Mouse (Mus musculus): ENCODE results near the gene Efna2.
"Not testable (repeated sequence)": the region's sequence is repeated elsewhere in the genome, so short reads cannot be mapped to it uniquely, and the experiment has no call there.

The Efna2 gene

DNA sequence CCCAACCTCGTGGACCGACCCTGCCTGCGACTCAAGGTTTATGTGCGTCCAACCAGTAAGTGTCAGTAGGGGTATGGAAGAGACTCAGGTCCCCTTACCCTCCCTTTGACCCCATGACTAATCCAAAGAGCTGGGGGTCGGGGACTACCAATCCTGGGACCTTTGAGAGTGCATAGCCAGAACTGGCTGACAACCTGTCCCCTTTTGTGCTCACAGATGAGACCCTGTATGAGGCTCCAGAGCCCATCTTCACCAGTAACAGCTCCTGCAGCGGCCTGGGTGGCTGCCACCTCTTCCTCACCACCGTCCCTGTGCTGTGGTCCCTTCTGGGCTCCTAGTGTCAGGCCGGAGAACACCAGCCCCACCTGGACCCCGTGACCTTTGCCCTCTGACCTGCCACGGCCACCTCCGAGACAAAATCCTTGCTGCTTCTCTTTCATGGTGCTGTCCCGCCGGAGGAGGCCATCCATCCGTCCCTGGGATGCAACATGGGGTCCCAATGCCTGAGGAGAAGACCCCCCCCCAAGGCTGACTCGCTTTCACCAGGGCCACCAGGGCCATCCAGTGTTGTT, 9.3 kb downstream of the Efna2 start:
- no peak for DNase-seq (ENCODE audit: low read depth, low spot score)

- no peak for DNase-seq (ENCODE audit: low read depth, low spot score)
Observed at GRCm38 (mm10) chr10:80189999-80190398, 10.7 kb downstream of the Efna2 start.

DNA sequence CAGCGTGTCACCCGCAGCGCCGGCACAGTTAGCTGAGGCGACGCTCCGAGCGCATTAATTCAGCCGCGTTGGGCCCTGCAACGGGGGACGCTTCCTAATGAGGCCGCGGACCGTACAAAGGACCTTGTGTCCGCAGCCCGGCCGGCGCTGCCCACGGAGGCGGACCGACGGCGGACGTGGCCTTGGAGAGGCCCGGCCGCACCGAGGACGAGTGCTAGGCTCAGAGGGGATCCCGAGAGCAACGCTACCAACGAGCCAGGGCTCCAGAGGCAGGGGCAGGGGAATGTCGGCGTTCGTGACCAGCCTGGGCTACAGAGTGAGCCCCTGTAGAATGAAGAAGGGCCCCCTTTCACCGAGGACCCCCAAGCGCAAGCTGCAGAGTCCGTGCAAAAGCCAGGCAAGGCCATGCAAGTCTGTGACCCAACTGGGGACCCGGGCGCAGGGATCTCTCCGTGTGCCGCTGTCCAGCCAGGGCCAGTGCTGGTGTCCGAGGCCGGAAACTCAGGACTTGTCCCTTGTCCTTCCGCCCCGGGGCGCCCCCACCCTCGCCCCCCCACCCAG, 11.3 kb downstream of the Efna2 start:
- DNase-seq (ENCODE audit: low read depth, low spot score), result no peak

DNA sequence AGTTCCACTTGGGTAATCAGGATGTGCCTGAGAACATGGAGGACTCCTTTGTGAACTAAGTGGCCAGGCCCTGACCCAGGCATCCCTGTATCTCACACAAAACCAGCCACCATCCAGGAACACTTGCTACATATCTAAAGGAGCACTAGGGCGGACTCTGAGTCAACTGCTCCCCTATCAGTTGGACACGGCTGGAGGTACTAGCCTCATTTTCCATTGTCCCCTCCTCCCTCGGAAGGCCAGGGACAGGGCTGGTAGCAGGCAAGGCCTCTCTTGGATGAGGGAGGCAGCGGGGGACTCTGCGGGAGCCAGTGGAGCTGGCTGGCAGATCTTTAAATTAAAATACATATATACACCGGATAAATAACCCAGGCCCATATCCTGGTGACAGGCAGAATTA, 14.7 kb downstream of the Efna2 start:
- DNase-seq (ENCODE audit: low read depth, low spot score), result no peak

GRCm38 (mm10) chr10:80194441-80194840, 15.2 kb downstream of the Efna2 start:
- DNase-seq (ENCODE audit: low read depth, low spot score), result no peak

DNA sequence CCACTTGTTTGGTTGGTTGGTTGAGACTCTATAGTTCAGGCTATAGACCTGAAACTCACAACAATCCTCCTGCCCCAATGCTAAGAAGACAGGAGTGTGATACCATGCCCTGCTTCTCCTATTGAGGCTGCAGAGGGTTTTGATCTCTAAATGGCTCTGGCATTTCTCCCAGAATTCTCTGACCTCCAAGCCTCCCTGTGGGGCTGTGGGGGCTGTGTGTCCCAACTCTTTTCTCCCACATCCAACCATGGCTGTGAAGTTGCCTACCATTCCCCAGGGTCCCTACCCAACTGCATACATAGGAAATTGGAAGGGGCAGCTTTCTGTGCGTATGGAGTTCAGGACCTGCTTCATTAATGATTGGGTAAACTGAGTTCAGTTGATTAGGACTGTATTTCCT, 16.9 kb downstream of the Efna2 start:
- no peak for DNase-seq (ENCODE audit: low read depth, low spot score)

- no peak for DNase-seq (ENCODE audit: low read depth, low spot score)
Observed at GRCm38 (mm10) chr10:80196778-80197581, 17.7 kb downstream of the Efna2 start.

DNA sequence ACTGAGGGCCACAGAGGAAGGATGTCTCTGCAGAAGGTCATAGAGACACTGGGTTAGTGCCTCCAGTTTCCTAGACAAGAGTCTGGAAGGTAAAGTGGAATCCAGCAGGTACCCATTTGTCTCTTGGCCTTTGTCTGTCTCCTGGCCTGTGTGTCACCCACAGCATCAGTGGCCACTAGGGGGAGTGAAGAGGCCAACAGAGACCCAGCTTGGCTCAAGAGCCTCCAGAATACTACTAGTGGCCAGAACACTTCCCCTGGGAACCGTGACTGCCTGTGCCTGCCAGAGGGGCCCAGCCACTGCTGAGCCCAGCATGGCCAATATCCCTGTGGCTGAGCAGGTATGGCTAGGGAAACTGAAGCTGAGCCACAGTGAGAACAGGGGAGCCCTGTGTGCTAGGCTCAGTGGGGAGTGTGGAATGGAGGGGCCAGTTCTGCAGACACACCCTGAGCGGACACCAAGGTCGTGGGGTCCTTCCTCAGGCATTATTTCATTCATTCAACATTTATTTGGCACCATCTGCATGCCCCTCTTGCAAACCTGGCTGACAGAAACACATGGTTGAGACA, 20.2 kb downstream of the Efna2 start:
- peak; percentile 90 for DNase-seq (ENCODE audit: low read depth, low spot score)

DNA sequence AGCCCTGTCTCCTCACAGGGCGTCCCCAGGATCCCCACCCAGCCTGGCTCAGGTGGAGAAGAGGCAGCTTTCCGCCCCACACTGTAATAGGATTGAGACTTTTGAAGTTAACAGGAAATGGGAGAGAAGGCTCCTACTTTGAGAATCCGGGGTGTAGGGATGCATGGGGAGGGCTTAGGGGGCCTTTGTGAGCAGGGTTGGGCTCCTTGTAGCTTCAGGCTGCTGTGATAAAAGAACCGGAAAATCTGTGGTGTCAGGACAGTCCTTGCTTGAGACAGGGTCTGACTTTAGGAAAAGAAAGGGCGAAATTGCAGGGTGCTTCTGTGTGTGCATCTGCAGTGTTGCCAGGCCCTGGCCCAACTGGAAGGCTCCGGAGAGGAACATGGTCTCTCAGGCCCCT, 21.2 kb downstream of the Efna2 start:
- DNase-seq (ENCODE audit: low read depth, low spot score), result no peak

DNA sequence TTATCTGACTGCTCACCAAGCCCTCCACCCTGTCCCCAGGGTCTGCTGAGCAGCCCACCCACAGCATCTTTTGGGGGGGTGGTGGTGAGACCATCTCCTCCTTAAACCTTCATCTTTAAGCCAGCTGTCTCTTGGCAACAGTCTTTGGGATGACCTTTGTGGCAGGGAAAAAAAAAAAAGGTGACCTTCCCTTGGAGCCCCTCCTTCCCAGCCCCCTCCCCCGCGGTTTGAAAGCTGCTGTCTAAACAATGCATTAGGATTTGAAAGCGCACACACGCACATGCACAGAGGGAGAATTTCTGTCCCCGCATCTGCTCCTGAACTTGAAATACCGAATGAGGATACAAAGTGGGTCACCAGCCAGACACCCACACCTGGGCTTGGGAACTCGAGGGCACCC, 24.8 kb downstream of the Efna2 start:
- no peak for DNase-seq (ENCODE audit: low read depth, low spot score)

DNA sequence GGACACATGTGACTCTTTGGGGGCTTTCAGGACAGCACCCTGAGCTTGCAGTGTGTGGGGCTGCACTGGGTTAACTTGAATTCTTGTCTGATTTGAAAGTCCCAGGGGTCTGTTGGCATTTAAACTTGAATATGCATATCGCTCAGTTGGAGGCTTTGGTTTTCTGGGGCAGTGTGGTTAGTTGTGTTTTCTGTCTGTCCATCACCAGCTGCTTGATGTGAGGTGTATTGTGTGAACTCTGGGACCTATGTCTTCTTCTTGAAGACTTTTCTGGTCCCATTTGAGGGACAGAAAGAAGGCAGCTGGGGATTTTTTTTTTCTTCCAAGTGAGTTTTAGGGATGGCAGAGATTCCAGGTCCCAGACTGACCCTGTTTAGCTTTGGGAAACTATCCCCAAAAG, 27.9 kb downstream of the Efna2 start:
- DNase-seq (ENCODE audit: low read depth, low spot score), result no peak

- DNase-seq (ENCODE audit: low read depth, low spot score), result no peak
Observed at GRCm38 (mm10) chr10:80207676-80208075, 28.4 kb downstream of the Efna2 start.

DNA sequence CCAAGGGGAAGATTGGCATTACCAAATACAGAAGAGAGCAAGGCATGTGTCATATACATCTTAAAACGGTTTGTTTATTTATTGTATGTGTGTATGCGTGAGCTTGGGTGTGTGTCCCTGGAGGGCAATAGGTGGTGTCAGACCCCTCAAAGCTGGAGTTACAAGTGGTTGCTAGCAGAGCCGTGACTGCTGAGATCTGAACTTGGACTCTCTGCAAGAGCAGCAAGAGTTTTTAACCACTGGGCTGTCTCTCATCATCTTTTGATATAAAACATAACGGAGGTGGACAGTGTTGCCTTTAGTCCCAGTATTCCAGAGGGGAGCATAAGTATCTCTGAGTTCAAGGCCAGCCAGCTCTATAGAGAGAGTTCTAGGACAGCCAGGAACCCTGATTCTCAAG, 29.0 kb downstream of the Efna2 start:
- no peak for DNase-seq (ENCODE audit: low read depth, low spot score)

- DNase-seq (ENCODE audit: low read depth, low spot score), result no peak
Observed at GRCm38 (mm10) chr10:80208841-80209371, 29.6 kb downstream of the Efna2 start.

DNA sequence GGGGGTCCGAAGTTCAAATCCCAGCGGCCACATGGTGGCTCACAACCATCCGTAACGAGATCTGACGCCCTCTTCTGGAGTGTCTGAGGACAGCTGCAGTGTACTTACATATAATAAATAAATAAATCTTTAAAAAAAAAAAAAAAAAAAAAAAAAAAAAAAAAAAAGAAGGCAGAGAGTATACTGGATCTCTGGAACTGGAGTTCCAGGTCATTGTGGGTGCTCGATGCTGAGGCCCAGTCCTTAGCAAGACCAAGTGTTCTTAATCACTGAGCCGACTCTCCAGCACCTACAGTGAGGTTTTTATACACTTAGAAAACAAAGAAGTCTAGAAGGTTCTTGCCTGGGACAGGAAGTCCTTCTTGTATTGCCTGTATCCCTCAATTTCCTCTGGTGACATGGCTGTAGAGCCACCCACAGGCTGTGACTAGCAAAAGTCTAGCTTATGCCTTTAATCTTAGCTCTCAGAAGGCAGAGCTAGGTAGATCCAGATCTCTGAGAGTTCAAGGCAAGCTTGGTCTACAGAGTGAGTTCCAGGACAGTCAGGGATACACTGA, 32.3 kb downstream of the Efna2 start:
- DNase-seq (ENCODE audit: low read depth, low spot score), result not testable (repeated sequence)

- no peak for DNase-seq (ENCODE audit: low read depth, low spot score)
Observed at GRCm38 (mm10) chr10:80215048-80215772, 35.9 kb downstream of the Efna2 start.

DNA sequence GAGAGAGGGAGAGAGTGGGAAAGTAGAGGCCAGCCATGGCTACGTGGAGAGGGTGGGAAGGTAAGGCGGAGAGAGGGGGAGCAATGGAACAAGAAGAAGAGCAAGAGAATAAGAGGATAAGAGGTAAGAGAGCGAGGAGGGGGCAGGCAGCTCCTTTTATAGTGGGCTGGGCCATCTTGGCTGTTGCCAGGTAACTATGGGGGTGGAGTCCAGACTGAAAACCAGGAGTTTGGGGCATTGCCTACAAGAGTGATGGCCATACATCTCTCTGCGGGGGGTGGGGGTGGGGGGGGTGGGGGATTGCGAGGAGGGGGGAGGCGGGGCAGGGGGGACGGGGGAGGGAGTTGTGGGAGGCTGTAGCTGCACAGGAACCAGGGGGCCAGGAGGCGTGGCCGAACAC, 41.4 kb downstream of the Efna2 start:
- DNase-seq (ENCODE audit: low read depth, low spot score), result no peak

GRCm38 (mm10) chr10:80223137-80223536, 43.9 kb downstream of the Efna2 start:
- not testable (repeated sequence) for DNase-seq (ENCODE audit: low read depth, low spot score)

GRCm38 (mm10) chr10:80226071-80226415, 46.8 kb downstream of the Efna2 start:
- no peak for DNase-seq (ENCODE audit: low read depth, low spot score)

DNA sequence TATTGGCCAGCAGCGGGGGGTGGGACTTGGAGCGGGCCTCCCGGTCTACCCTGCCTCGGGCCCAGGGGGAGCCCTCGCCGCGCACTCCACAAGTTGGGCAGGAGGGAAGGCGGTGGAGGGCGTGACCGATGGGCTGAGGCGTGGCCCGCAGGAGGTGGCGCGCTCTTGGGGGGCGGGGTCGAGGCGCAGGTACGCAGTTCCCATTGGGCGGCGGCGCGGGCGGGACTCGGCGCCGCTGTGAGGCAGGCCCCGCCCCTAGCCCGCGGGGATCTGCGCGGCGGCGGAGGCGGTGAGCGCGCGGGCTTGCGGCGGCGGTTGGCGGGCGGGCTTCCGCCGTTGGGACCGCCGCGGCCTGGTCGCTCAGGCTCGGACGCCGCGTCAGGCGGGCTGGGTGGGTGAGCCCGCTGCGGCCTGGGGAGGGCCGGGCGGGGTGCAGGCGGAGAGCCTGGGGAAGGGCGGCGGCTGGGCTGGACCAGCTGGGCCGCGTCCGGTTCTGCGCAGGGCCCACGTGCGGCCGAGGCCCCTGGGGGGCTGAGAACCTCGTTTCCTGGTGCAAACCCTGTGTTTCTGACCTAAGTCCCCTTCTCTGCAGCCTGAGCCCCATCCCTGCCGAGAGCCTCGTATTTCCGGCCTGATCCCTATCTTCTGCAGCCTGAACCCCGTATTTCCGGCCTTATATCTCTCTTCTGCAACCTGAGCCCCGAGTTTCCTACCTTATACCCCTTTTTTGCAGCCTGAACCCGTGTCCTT, 47.3 kb downstream of the Efna2 start, which contains the start of gene Mum1:
TSS of gene Mum1 (plus strand) at position 19 of the 750 bp plus-strand sequence.
- peak; percentile 98 for DNase-seq (ENCODE audit: low read depth, low spot score)

DNA sequence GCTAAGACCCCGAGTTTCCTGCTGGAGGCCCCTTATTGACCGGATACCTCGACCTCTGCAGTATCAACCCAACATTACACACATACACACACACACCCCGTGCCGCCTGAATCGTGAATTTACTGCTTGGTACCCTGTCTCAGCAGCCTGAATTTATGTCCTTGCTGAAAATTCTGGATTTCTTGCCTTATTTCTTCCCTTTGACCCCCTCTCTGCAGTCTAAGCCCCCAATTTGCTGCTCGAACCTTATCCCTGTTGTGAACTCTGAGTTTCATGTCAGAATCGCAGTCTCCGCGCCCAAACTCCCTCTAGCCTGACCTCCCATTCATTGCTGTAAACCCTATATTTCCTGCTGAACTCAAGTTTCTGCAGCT, 47.9 kb downstream of the Efna2 start:
- no peak for DNase-seq (ENCODE audit: low read depth, low spot score)
